Mouse (Mus musculus): ENCODE measurements around the gene A2ml1. TPM values are rescaled to one million over a fixed set of nuclear protein-coding genes. Genes with fewer than 3 reads are reported as not detected.

A2ml1 gene
- polyA plus RNA-seq, 1 experiment = 0.73 TPM

DNA sequence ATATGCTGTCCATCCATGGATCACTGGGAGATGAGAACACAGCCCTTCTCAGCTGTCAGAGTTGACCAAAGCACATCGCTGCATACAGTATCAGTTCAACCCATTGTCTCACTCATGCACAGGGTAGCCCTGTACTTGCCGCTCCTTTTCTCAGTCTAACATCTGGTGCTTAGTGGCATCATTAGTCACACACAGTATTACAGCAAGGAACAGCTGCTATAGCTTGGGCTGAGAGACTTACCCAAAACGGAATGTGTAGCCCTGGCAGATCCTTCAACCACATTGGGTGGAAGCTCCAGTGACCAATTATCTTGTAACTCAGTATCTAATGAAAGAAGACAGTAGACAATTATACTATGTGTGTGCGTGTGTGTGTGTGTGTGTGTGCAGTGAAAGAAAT lies 89.5 kb downstream of the A2ml1 start:
- no peak for DNase-seq
- Histone ChIP-seq H3K4me1 (replicated peaks; ENCODE audit: control insufficient read depth, insufficient read depth, low read length) (no peaks in the 10 kb centered on the region), H3K27ac (ENCODE audit: control insufficient read depth, insufficient read depth, low read length) (no peak overlapping the region), H3K27me3 (ENCODE audit: control insufficient read depth, insufficient read depth, low read length) (no peaks in the 10 kb centered on the region; the same call in 1 of the 2 replicates), H3K36me3 (ENCODE audit: control insufficient read depth, insufficient read depth, low read length) (no peaks in the 10 kb centered on the region), H3K4me3 (ENCODE audit: control insufficient read depth, insufficient read depth, low read length) (no peak overlapping the region)
- WGBS = 94% methylated on average over 4 of the region's 4 CpGs
- no peak for TF ChIP-seq CTCF (IDR thresholded peaks at IDR 0.05; ENCODE audit: borderline replicate concordance, control insufficient read depth, extremely low read depth, insufficient read depth, low read length, poor library complexity)
- TF ChIP-seq POLR2A (IDR thresholded peaks at IDR 0.05; ENCODE audit: control insufficient read depth, extremely low read depth, insufficient read depth, low read length, poor library complexity) = no peak

DNA sequence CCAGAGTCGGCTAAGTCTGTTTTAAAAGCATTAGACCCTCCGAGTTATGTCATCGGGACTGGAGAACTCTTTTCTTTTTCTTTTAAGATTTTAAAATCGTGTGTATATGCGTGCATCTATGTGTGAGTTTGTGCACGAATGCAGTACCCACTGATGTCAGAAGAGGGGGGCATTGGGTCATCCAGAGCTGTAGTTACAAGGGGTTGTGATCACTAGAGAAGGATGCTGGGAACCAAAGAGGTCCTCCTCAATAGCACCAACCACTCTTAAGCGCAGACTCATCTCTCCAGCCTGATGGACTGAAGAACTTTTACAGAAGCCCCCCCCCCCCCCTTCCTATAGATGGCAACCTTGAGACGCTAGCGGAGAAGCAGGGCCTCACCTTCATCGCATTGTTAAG lies 91.3 kb downstream of the A2ml1 start:
- DNase-seq = no peak
- Histone ChIP-seq H3K4me1 (replicated peaks; ENCODE audit: control insufficient read depth, insufficient read depth, low read length) (no peaks in the 10 kb centered on the region), H3K27me3 (ENCODE audit: control insufficient read depth, insufficient read depth, low read length) (no peaks in the 10 kb centered on the region; the same call in 1 of the 2 replicates), H3K36me3 (ENCODE audit: control insufficient read depth, insufficient read depth, low read length) (no peaks in the 10 kb centered on the region), H3K27ac (ENCODE audit: control insufficient read depth, insufficient read depth, low read length) (no peak overlapping the region), H3K4me3 (ENCODE audit: control insufficient read depth, insufficient read depth, low read length) (no peak overlapping the region)
- 96% methylated on average over 10 of the region's 10 CpGs for WGBS
- TF ChIP-seq POLR2A (IDR thresholded peaks at IDR 0.05; ENCODE audit: control insufficient read depth, extremely low read depth, insufficient read depth, low read length, poor library complexity) (no peak), CTCF (IDR thresholded peaks at IDR 0.05; ENCODE audit: borderline replicate concordance, control insufficient read depth, extremely low read depth, insufficient read depth, low read length, poor library complexity) (no peak)

Other genes with a start within 250 kb of the A2ml1 start
- 23.5 and 28.0 TPM in 2 replicates for gene Tulp3, start 225.8 kb downstream of the A2ml1 start, polyA plus RNA-seq (2012; rRNA removed)
- gene Rhno1, start 218.7 kb downstream of the A2ml1 start, polyA plus RNA-seq (2012; rRNA removed) = 51.7 and 62.0 TPM in 2 replicates
- gene Foxm1, start 218.6 kb downstream of the A2ml1 start, polyA plus RNA-seq (2012; rRNA removed) = 115 and 149 TPM in 2 replicates
- gene Tex52, start 206.2 kb downstream of the A2ml1 start, polyA plus RNA-seq (2012; rRNA removed) = 0.92 and 1.2 TPM in 2 replicates
- not detected in 2 replicates for gene Gm44596, start 206.1 kb downstream of the A2ml1 start, polyA plus RNA-seq (2012; rRNA removed)
- 0.59 TPM in 2 replicates for gene Nrip2, start 182.3 kb downstream of the A2ml1 start, polyA plus RNA-seq (2012; rRNA removed)
- 55.6 and 56.4 TPM in 2 replicates for gene Itfg2, start 156.7 kb downstream of the A2ml1 start, polyA plus RNA-seq (2012; rRNA removed)
- gene Fkbp4, start 142.9 kb downstream of the A2ml1 start, polyA plus RNA-seq (2012; rRNA removed) = 138 and 139 TPM in 2 replicates
- gene Pzp, start 54.9 kb downstream of the A2ml1 start, polyA plus RNA-seq (2012; rRNA removed) = 0.03 and 1.5 TPM in 2 replicates
- 0.52 and 0.67 TPM in 2 replicates for gene Klrb1a, start 41.9 kb upstream of the A2ml1 start, polyA plus RNA-seq (2012; rRNA removed)
- gene Clec2h, start 80.8 kb upstream of the A2ml1 start, polyA plus RNA-seq (2012; rRNA removed) = not detected in 2 replicates
- not detected in 2 replicates for gene Klrb1, start 141.5 kb upstream of the A2ml1 start, polyA plus RNA-seq (2012; rRNA removed)
- 0.96 and 2.6 TPM in 2 replicates for gene Klrb1c, start 207.6 kb upstream of the A2ml1 start, polyA plus RNA-seq (2012; rRNA removed)
- 0.59 TPM in 1 of 2 replicates, not detected in the other for gene Gm44511, start 244.7 kb upstream of the A2ml1 start, polyA plus RNA-seq (2012; rRNA removed)
- 0.54 and 0.85 TPM in 2 replicates for gene Klrb1b, start 244.7 kb upstream of the A2ml1 start, polyA plus RNA-seq (2012; rRNA removed)